In genomic region chr11:78023607-78024006, GRCm38 (mm10) we compare ENCODE assay signal across 8 mouse cellular contexts. TPM values are rescaled to one million over a fixed set of nuclear protein-coding genes. Genes with fewer than 3 reads are reported as not detected.
DNase-seq lines count a peak whose midpoint lies in the region; ATAC-seq and TF ChIP-seq lines count a peak whose summit lies in the region.

No protein-coding gene starts in this region.

- no peak overlapping the region for H3K27ac ChIP-seq in liver, adult 2 months (replicated peaks; ENCODE audit: insufficient read depth, low read depth, low read length)
- no peak overlapping the region for H3K27ac ChIP-seq in liver, embryonic 12.5 days

- 82% methylated on average over 8 of the region's 8 CpGs for WGBS in liver, adult 2 months
- WGBS in liver, embryonic 12.5 days (ENCODE audit: insufficient replicate concordance) = 76% methylated on average over 8 of the region's 8 CpGs

- ATAC-seq in liver, embryonic 12.5 days = no peak

- no peaks in the 10 kb centered on the region for H3K4me1 ChIP-seq in liver, adult 2 months (ENCODE audit: control insufficient read depth, insufficient read depth, low read length)
- H3K4me1 ChIP-seq in liver, embryonic 12.5 days = no peaks in the 10 kb centered on the region

- no peak overlapping the region for H3K4me2 ChIP-seq in liver, embryonic 12.5 days

- no peaks in the 10 kb centered on the region for H3K79me2 ChIP-seq in liver, adult 2 months (ENCODE audit: control insufficient read depth, insufficient read depth, low read length)

- peaks cover 62% of the 10 kb centered on the region for H3K36me3 ChIP-seq in liver, adult 2 months (ENCODE audit: control insufficient read depth, insufficient read depth, low read length)
- H3K36me3 ChIP-seq in liver, embryonic 12.5 days = peaks cover 97% of the 10 kb centered on the region

- no peak overlapping the region for H3K9ac ChIP-seq in liver, adult 2 months (ENCODE audit: low read depth, low read length)
- no peak overlapping the region for H3K9ac ChIP-seq in liver, embryonic 12.5 days

- no peaks in the 10 kb centered on the region for H3K9me3 ChIP-seq in liver, embryonic 12.5 days (replicated peaks)

- peak; percentile 34 to 80 for DNase-seq in cerebellum, postnatal 14 days
- no peak for DNase-seq in cerebellum, adult 11 months
- no peak for DNase-seq in liver, adult 2 months (ENCODE audit: extremely low read depth, low read depth, low spot score)
- peak; percentile 72 for DNase-seq in ZHBTc4 (ENCODE audit: low read depth, low spot score)
- DNase-seq in lung, postnatal 14 days = peak; percentile 40
- no peak for DNase-seq in left cerebral cortex, adult 9 months (ENCODE audit: low spot score in 2 of 2)
- no peak for DNase-seq in heart, postnatal 25 days (ENCODE audit: low spot score)

- no peak for TF ChIP-seq POLR2A in liver, adult 2 months (IDR thresholded peaks at IDR 0.05; ENCODE audit: extremely low read depth, insufficient read depth, low read length)

- no peaks in the 10 kb centered on the region for H3K27me3 ChIP-seq in liver, adult 2 months (ENCODE audit: control insufficient read depth, insufficient read depth, low read length)
- no peaks in the 10 kb centered on the region for H3K27me3 ChIP-seq in liver, embryonic 12.5 days (replicated peaks)

- no peak overlapping the region for H3K4me3 ChIP-seq in liver, adult 2 months (ENCODE audit: insufficient read depth, low read depth, low read length)
- no peak overlapping the region for H3K4me3 ChIP-seq in liver, embryonic 12.5 days

- peak; percentile 50 for TF ChIP-seq CTCF in liver, adult 2 months (IDR thresholded peaks at IDR 0.05; ENCODE audit: low read depth, low read length)

- intact Hi-C loops in heart, postnatal 25 days (cut with DNase I) = loop anchor here (5.0 kb wide), 1 partner anchor 36 kb away; no protein-coding TSS in a partner anchor

RNA-seq across cellular contexts. Expression of gene Dhrs13, which starts 8.5 kb away (rescaled TPM):
- total RNA-seq in liver, adult 2 months (2014; rRNA removed) = 4.3 and 6.0 TPM in 2 replicates
- 5.4 and 6.0 TPM in 2 replicates for polyA plus RNA-seq in liver, adult 2 months (2012; rRNA removed)
- 25.4 and 26.4 TPM in 2 replicates for polyA plus RNA-seq in liver, embryonic 12.5 days (2016; fragmentation: Nextera tagmentation; extraction: Ambion mirVana)
- 1 to 10 TPM; 3.2 to 4.4 TPM for total RNA-seq in heart, postnatal 25 days (2021)

RNA-seq across cellular contexts. Expression of gene Flot2, which starts 14.1 kb away (rescaled TPM):
- 19.1 and 23.0 TPM in 2 replicates for total RNA-seq in liver, adult 2 months (2014; rRNA removed)
- polyA plus RNA-seq in liver, adult 2 months (2012; rRNA removed) = 66.5 and 70.7 TPM in 2 replicates
- 31.7 and 32.0 TPM in 2 replicates for polyA plus RNA-seq in liver, embryonic 12.5 days (2016; fragmentation: Nextera tagmentation; extraction: Ambion mirVana)
- total RNA-seq in heart, postnatal 25 days (2021) = 10 to 100 TPM; 59.3 to 61.2 TPM

RNA-seq across cellular contexts. Expression of gene Phf12, which starts 41.1 kb away (rescaled TPM):
- 3.6 and 7.5 TPM in 2 replicates for total RNA-seq in liver, adult 2 months (2014; rRNA removed)
- polyA plus RNA-seq in liver, adult 2 months (2012; rRNA removed) = 18.6 and 24.9 TPM in 2 replicates
- polyA plus RNA-seq in liver, embryonic 12.5 days (2016; fragmentation: Nextera tagmentation; extraction: Ambion mirVana) = 13.6 and 13.8 TPM in 2 replicates
- total RNA-seq in heart, postnatal 25 days (2021) = 10 to 100 TPM; 23.7 to 28.6 TPM

RNA-seq across cellular contexts. Expression of gene Eral1, which starts 56.6 kb away (rescaled TPM):
- 16.4 and 18.2 TPM in 2 replicates for total RNA-seq in liver, adult 2 months (2014; rRNA removed)
- polyA plus RNA-seq in liver, adult 2 months (2012; rRNA removed) = 25.2 and 27.2 TPM in 2 replicates
- polyA plus RNA-seq in liver, embryonic 12.5 days (2016; fragmentation: Nextera tagmentation; extraction: Ambion mirVana) = 23.2 and 25.5 TPM in 2 replicates
- total RNA-seq in heart, postnatal 25 days (2021) = 10 to 100 TPM; 25.7 to 27.6 TPM

Comparison
In these comparisons a context has a peak if more than half of its experiments do, and no peak if none do; other contexts are left out.
1. DNase-seq: peak in cerebellum, postnatal 14 days (2 of 2), ZHBTc4 (single experiment) and lung, postnatal 14 days (single experiment); none in cerebellum, adult 11 months (single experiment), liver, adult 2 months (single experiment), left cerebral cortex, adult 9 months (0 of 2) and heart, postnatal 25 days (single experiment).